Mouse (Mus musculus) stomach, postnatal 0 days (tissue): ENCODE data around the gene Tnrc6b. TPM values are rescaled to one million over a fixed set of nuclear protein-coding genes. Genes with fewer than 3 reads are reported as not detected.

Experiments used
- ATAC-seq: fragments of 200-750 bp; cut with Nextera tagmentation; 2 replicates; pipeline ENCODE4 v1.8.0; 2017; ENCODE audit not compliant: low FRiP score, low TSS enrichment
- DNase-seq: peaks from one replicate; pipeline ENCODE4 v3.0.0-alpha.2; 2016; ENCODE audit warnings: low spot score
- H3K27ac ChIP-seq: fragments of 300-500 bp; sonication (generic); replicated peaks from 2 replicates; pipeline ENCODE4 v1.5.1; 2014; ENCODE audit warnings: mild to moderate bottlenecking, control low read depth
- H3K27me3 ChIP-seq: fragments of 300-500 bp; sonication (generic); 2 replicates; pipeline ENCODE4 v1.6.1; 2014; ENCODE audit warnings: low read length; ENCODE audit not compliant: control insufficient read depth, insufficient read depth
- H3K36me3 ChIP-seq: fragments of 300-500 bp; sonication (generic); 2 replicates; pipeline ENCODE4 v1.6.1; 2014; ENCODE audit warnings: low read length, mixed read lengths; ENCODE audit not compliant: control insufficient read depth, insufficient read depth
- H3K4me1 ChIP-seq: fragments of 300-500 bp; sonication (generic); replicated peaks from 2 replicates; pipeline ENCODE4 v1.6.1; 2014; ENCODE audit warnings: antibody characterized with exemption; ENCODE audit not compliant: control insufficient read depth, insufficient read depth
- H3K4me2 ChIP-seq: fragments of 300-500 bp; sonication (generic); replicated peaks from 2 replicates; pipeline ENCODE4 v1.6.1; 2014; ENCODE audit warnings: low read depth, mild to moderate bottlenecking, control low read depth, moderate library complexity
- H3K4me3 ChIP-seq: fragments of 300-500 bp; sonication (generic); 2 replicates; pipeline ENCODE4 v1.5.1; 2014; ENCODE audit warnings: low read depth, low read length, control low read depth
- H3K9ac ChIP-seq: fragments of 300-500 bp; sonication (generic); 2 replicates; pipeline ENCODE4 v1.6.1; 2014; ENCODE audit warnings: mild to moderate bottlenecking, low read length, control low read depth, mixed read lengths
- H3K9me3 ChIP-seq: fragments of 300-500 bp; sonication (generic); 2 replicates; pipeline ENCODE4 v1.6.1; 2016; ENCODE audit warnings: low read length; ENCODE audit not compliant: control insufficient read depth
- CTCF ChIP-seq: IDR thresholded peaks from 2 replicates; pipeline ENCODE4 v1.5.1; 2016; ENCODE audit warnings: antibody characterized with exemption, low read depth, mild to moderate bottlenecking, moderate library complexity
- EP300 ChIP-seq: optimal IDR thresholded peaks from 2 replicates; pipeline ENCODE3; 2016; ENCODE audit warnings: antibody characterized with exemption
- WGBS: fragments of 180-500 bp; shearing (Covaris S2); extraction: QIAGEN DNeasy Blood & Tissue Kit; methylation state at CpG from one replicate; pipeline ENCODE4 v1.1.7; 2014; 5-methylcytosine and 5-hydroxymethylcytosine counted together
- polyA plus RNA-seq: library from polyadenylated mRNA; unstranded; fragments of >200 nt; fragmentation: Nextera tagmentation; extraction: Ambion mirVana; gene quantifications from 2 replicates; pipeline ENCODE4 v1.2.1, GENCODE M21; 2015

Gene Tnrc6b
- polyA plus RNA-seq = 8.5 and 9.4 TPM in 2 replicates

GRCm38 (mm10) chr15:80710608-80711363, at the start of gene Tnrc6b:
Tnrc6b (plus strand) TSS chr15:80711313.
- peak within 1 kb of the TSS; percentile 80 for H3K4me2 ChIP-seq
- peak within 1 kb of the TSS; percentile 96 for H3K27ac ChIP-seq
- H3K4me3 ChIP-seq = peak within 1 kb of the TSS; percentile 97
- peak; percentile 94 for ATAC-seq
- H3K36me3 ChIP-seq = no peaks in the 10 kb centered on the region
- peak; percentile 98 for DNase-seq
- no peaks in the 10 kb centered on the region for H3K9me3 ChIP-seq
- H3K27me3 ChIP-seq = no peaks in the 10 kb centered on the region
- H3K4me1 ChIP-seq = peaks cover 7% of the 10 kb centered on the region; the same call in 1 of the 2 replicates
- TF ChIP-seq CTCF (no peak), EP300 (no peak)
- peak within 1 kb of the TSS; percentile 96 for H3K9ac ChIP-seq
- WGBS = under 1% methylated on average over 38 of the region's 39 CpGs

- H3K4me2 ChIP-seq = no peak overlapping the region
- H3K9ac ChIP-seq = no peak overlapping the region
- H3K27ac ChIP-seq = no peak overlapping the region
- 50% methylated on average over 4 of the region's 4 CpGs for WGBS
- no peak overlapping the region for H3K4me3 ChIP-seq
- ATAC-seq (no peak), DNase-seq (no peak)
- H3K4me1 ChIP-seq = no peaks in the 10 kb centered on the region
- H3K36me3 ChIP-seq = no peaks in the 10 kb centered on the region
- no peaks in the 10 kb centered on the region for H3K27me3 ChIP-seq
- H3K9me3 ChIP-seq = no peaks in the 10 kb centered on the region
- no peak for TF ChIP-seq CTCF
- TF ChIP-seq EP300 = no peak
Measured at GRCm38 (mm10) chr15:80664444-80664843, 46.7 kb upstream of the Tnrc6b start.

GRCm38 (mm10) chr15:80671295-80672252, 39.5 kb upstream of the Tnrc6b start, which contains the start of gene Fam83f:
Fam83f (plus strand) TSS chr15:80671847.
- peak within 1 kb of the TSS; percentile 77 for H3K4me2 ChIP-seq
- no peaks in the 10 kb centered on the region for H3K27me3 ChIP-seq
- TF ChIP-seq EP300 (no peak), CTCF (no peak)
- H3K36me3 ChIP-seq = no peaks in the 10 kb centered on the region
- peak within 1 kb of the TSS; percentile 49 for H3K4me3 ChIP-seq
- peaks cover 2% of the 10 kb centered on the region; the same call in 1 of the 2 replicates for H3K4me1 ChIP-seq
- peak within 1 kb of the TSS; percentile 72 for H3K9ac ChIP-seq
- peak within 1 kb of the TSS; percentile 90 for H3K27ac ChIP-seq
- 6% methylated on average over 83 of the region's 85 CpGs for WGBS
- ATAC-seq = peak; percentile 88
- no peaks in the 10 kb centered on the region for H3K9me3 ChIP-seq
- peak; percentile 88 for DNase-seq

GRCm38 (mm10) chr15:80672810-80673209, 38.3 kb upstream of the Tnrc6b start:
- H3K4me2 ChIP-seq = peak overlapping the region; percentile 77
- 51% methylated on average over 2 of the region's 2 CpGs for WGBS
- no peaks in the 10 kb centered on the region for H3K36me3 ChIP-seq
- peak overlapping the region; percentile 49 for H3K4me3 ChIP-seq
- H3K9ac ChIP-seq = peak overlapping the region; percentile 72; the same call in 1 of the 2 replicates
- TF ChIP-seq EP300 = no peak
- TF ChIP-seq CTCF = no peak
- no peak for DNase-seq
- peak overlapping the region; percentile 90 for H3K27ac ChIP-seq
- no peaks in the 10 kb centered on the region for H3K9me3 ChIP-seq
- no peaks in the 10 kb centered on the region for H3K27me3 ChIP-seq
- H3K4me1 ChIP-seq = peaks cover 2% of the 10 kb centered on the region; the same call in 1 of the 2 replicates
- ATAC-seq = no peak

GRCm38 (mm10) chr15:80673337-80674095, 37.6 kb upstream of the Tnrc6b start:
- TF ChIP-seq CTCF (no peak), EP300 (no peak)
- H3K27me3 ChIP-seq = no peaks in the 10 kb centered on the region
- no peaks in the 10 kb centered on the region for H3K36me3 ChIP-seq
- peak overlapping the region; percentile 77 for H3K4me2 ChIP-seq
- H3K4me3 ChIP-seq = no peak overlapping the region
- WGBS = 59% methylated on average over 4 of the region's 4 CpGs
- peak; percentile 31 for ATAC-seq
- H3K27ac ChIP-seq = peak overlapping the region; percentile 19; the same call in 1 of the 2 replicates
- no peaks in the 10 kb centered on the region for H3K9me3 ChIP-seq
- no peak overlapping the region for H3K9ac ChIP-seq
- peaks cover 2% of the 10 kb centered on the region; the same call in 1 of the 2 replicates for H3K4me1 ChIP-seq
- DNase-seq = peak; percentile 45
